Mouse (Mus musculus): ENCODE data around the gene Atg9a.
A peak's percentile ranks its signal among the peaks of the same experiment; 100 is the strongest.
"Not testable (repeated sequence)": the region's sequence is repeated elsewhere in the genome, so short reads cannot be mapped to it uniquely, and the experiment has no call there.

The Atg9a gene

DNA sequence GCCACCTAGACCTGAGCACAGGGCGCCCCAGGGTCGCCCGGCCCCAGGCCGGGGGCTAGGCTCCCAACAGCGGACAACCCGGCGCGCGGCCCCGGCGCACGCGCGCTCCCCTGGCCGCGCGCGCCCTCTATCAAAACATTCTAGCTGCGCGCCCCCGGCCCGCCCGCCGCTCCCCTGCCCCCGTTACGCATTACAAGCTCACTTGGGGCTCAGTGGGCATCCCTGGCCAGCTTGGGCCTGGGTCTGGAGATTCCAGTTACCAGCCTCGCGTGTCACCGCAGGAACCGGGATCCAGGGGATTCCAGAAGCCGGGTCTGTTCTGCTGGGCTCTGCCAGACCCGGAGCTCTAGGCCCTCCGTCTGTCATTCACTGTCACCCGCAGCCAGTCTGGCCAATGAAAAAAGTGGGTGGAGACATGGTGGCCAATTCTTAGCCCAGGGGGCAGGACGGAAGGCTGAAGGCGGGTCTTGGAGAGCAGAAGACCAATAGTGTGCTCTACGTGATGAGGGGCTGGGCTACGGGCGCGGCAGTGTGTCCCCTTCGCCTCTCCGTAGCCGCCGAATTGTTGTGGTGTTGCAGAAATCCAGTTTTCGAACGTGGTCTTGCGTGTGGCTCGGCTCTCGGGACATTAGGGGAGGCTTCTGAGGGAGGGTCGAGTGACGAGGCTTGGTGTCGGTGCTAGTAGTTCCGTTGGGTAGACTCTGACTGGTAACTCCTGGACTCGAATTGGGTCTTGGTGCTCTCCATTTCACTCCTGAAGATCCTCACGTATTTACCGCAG lies at the start of gene Atg9a, which contains the start of gene Ankzf1:
TSS of gene Atg9a (minus strand) at position 575 of the 781 bp plus-strand sequence.
TSS of gene Ankzf1 (plus strand) at position 530 of the 781 bp plus-strand sequence.
- DNase-seq = peak; percentile 90

DNA sequence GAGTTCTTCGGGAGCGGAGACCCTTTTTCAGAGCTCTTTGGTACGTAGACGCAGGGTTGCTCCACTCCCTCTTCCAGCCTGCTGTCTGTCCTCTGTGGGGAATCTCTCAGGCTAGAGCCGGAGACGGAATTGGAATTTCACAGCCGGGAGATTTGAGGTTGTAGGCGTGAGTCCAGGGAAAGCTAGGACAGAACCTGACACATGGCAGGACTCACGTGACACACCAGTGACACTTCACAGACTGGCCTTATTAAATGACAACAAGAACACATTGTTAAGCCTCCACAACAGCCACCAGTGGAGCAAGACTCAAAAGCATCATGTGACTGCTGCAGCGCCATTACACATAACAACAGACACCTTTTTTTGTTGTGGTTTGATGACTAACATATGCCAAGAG lies 47.6 kb upstream of the Atg9a start:
- DNase-seq = no peak

DNA sequence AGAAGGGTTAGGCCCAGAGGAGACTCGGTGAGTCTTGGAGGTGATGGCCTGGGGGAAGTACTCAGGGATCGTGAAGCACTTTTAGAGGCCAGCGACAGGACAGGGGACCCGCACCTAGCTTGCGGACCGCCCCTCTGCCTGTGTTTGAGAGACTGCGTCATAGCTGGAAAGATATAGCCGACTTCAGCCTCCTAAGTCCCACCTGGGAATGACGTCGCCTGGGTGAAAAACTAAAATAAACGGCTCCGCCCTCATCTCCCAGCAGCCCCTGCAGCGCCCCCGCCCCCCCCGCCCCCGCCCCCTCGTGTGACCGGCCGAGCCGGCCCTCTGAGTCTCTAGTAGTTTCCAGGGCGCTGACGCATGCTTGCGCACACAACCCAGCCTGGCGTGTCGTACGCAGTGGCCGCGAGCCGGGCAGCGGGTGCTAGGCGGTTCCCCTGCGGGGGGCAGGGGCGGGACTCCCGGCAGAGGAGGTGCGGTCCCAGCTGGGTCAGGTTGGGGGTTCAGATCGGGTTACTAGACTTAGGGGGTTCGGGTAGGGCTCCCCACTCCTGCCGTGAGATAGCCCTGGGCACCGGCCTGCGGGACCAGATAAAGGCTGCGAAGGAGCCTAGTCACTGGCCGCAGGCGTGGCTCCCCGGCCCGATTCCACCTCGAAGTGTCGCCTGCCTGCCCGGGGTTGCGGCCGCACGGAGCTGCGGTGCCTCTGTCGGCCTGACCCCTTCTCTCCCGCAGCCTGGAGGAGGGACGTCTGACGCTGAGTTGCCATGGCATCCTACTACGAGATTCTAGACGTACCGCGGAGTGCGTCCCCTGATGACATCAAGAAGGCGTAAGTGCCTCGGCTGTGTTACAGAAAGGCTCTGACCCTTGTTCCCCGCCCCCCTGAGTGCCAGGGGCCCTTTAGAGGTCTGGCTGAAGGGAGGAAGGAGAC lies 44.4 kb upstream of the Atg9a start, which contains the start of gene Dnajb2:
TSS of gene Dnajb2 (plus strand) at position 290 of the 934 bp plus-strand sequence.
- peak; percentile 81 for DNase-seq

DNA sequence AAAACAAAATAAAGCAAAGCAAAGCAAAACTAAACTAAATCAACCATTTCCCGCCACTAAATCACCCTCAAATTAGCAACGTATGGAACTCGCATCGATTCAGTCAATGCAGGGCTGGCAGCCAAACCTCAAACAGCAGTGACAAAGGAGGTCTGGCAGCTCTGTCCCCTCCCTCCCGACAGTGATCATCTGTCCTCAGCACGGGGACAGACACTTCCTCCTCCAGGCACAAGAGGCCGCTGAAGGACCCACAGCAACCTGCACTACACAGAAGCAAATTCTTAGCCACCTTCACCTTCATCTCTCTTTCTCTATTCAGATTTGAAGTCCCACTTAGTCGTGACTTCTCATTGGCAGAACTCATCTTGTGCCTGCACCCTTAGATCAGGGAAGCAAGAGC lies 42.6 kb upstream of the Atg9a start:
- no peak for DNase-seq

DNA sequence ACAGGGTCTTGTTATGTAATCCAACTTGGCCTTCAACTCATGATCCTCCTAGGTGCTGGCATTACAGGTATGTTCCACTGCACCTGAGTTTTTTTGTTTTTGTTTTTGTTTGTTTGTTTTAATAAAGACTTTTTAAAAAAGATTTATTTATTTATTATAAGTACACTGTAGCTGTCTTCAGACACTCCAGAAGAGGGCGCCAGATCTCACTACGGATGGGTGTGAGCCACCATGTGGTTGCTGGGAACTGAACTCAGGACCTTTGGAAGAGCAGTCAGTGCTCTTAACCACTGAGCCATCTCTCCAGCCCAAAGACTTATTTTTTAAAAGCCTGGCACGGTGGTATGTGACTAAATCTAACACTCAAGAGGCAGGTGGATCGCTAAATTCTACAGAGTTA lies 40.5 kb upstream of the Atg9a start:
- DNase-seq = not testable (repeated sequence)

DNA sequence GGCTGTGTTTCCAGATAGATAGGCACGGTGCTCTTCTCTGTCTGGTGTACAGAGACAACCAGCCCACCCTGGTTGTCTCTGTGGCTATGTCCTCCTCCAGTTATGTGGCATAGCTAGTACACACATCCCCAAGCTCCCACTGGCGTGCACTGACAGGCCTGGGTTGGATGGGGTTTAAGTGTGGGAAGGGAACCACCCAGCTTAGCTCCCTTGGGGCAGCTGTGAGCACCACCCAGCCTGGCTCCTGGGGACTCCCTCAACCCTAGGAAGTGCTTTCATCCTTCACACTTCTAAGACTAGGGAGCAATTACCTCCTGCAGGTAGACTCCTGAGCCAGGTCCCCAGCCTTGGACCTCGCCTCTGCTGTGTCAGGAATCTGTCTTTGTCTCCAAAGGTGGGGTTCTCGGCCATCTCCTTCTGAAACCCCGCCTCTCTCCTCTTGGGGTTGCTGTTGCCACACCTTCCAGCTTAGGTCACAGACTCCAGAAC lies 39.7 kb upstream of the Atg9a start, which contains the start of gene A630095N17Rik:
TSS of gene A630095N17Rik (minus strand) at position 439 of the 489 bp plus-strand sequence.
- DNase-seq = no peak

DNA sequence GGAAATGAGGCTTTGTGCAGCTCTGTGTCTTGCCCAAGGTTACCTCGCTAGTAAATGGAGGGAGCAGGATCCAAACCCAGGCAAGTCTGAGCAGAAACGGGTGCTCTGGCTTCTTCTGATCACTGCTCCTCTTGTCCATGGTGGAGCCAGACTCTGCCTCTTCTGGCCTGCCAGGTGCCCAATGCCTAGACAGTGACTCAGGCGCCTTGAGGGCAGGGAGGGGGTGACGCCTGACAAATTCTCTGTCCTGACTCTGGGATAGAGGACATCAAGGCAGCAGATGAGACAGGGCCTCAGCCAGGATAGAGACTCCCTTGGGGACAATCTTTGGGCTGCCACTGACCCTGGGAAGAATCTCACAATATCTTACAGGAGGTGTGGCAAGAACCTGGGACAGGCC lies 39.2 kb upstream of the Atg9a start:
- DNase-seq = no peak

DNA sequence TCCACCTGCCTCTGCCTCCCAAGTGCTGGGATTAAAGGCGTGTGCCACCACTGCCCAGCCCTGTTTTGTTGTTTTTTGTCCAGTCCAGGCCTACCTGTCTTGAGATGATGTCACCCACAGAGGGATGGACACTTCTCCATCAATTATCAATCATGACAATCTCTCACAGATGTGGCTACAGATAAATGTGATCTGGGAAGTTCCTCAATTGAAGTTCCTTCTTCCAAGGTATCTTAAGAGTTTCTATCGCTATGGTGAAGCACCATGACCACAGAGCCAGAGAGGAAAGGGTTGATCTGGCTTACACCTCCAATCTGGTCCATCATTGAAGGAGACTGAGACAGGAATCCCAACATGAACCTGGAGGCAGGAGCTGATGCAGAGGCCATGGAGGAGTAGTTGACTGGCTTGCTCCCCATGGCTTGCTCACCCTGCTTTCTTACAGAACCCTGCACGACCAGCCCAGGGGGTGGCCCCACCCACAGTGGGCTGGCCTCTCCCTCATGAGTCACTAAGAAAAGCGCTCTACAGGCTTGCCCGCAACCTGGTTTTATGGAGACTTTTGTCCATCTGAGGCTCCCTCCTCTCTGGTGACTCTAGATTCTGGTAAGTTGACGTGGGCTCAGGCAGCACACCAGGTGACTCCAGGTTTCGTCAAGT lies 38.5 kb upstream of the Atg9a start:
- DNase-seq = no peak

DNA sequence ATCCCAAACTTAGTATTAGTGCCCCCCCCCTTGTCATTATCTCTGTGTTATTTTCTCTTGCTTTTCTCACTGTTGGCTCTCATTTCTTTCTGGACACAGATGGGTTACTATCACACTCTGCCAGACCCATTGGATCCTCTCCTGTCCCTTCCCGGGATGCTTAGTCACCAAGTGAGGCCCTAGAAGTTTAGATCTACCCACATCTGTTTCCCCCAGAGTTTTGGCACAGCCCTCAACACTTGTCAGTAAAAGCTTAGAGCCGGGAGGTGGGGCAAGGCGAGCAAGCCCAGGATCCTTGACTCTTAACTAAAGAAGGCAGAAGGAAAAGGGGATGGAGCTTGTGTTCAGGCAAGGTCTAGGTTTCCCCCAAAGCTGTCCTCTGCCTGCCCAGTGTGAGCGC lies 37.2 kb upstream of the Atg9a start:
- DNase-seq = no peak

DNA sequence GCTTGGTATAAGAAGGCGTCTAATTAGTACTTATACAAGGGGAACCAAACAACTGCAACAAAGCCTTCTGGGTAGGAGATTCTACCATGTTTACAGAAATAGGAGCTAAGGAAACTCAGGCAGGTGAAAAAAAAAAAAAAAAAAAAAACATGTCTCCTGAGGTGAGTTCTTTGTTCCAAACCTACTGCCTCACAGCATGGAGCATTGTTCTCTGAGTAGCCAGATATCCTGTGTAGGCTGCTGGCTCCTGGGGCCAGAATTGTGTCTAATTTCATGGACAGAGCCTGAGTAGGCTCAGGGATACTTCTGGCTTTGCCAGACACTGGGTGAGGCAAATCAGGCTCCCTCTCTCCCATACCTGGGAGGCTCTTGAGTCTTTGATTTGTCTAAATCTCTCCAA lies 35.7 kb upstream of the Atg9a start:
- no peak for DNase-seq

DNA sequence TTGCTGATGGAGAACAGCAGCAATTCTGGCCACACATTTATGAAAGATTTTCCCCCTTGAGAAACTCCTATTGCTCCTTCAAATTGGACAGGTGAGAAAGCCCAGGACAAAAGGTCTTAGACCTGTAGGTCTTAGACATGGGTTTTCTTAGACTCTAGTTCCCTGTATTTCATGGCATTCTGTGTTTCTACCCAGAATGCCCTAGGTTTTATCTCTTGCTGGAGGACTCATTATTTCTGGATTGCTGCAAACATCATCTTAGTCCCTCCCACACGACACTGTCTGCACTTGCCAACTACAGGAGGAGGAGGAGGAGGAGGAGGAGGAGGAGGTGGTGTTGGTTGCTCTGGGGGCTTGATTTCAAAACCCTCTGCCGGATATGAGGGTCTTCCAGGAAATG lies 34.1 kb upstream of the Atg9a start:
- DNase-seq = no peak

DNA sequence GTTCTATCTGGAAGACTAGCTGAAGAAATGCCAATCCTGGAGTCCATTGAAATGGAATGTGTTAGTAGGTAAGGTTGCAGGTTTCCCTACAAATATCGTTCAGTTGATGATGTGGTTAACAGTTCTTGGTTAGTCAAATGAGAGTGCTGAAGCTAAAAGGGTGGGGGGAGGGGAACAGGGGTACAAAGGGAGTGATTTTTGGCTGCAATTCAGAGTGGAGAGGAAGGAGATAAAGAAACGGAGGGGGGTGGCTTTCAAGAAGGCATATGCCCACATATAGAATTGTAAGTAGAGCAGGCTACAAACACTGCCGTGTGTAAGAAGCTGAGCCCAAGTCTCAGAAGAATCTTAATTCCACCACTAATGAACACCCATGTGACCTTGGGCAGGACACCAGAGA lies 33.5 kb upstream of the Atg9a start:
- no peak for DNase-seq

DNA sequence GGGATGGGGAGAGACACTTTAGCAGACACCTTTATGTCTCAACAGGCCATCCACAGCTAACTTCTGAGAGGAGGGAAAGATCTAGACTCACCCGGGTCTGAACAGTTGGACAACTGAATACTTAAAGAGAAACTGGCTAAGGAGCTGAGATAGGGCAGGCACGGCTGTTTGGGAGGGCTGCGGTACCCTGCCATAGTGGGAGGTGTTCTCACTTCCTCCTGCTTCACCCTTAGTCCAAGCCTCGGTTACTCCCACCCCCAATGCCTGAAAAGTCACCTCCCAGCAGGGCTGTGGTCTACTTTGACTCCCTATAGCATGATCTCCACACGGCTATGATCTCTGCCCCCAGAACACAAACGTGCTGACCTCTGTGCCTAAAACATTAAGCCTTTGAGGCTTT lies 31.5 kb upstream of the Atg9a start:
- no peak for DNase-seq

DNA sequence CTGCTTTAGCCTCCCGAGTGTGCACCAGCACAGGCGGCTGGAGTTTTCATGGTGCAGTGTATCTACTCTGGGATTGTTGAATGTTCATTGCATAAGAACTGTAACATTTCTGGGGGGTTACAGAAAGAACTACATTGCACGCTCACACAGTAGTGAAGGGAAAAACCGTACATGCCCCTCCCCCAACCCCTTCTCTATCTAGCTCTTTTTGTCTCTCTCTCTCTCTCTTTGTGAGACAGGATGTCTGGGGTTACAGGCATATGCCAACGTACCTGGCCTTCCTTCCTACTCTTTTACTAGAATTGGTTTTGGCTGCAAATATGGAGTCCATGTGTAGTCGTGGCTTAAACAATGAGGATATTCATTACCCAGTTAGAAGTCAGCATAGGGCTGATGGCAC lies 30.9 kb upstream of the Atg9a start:
- no peak for DNase-seq

DNA sequence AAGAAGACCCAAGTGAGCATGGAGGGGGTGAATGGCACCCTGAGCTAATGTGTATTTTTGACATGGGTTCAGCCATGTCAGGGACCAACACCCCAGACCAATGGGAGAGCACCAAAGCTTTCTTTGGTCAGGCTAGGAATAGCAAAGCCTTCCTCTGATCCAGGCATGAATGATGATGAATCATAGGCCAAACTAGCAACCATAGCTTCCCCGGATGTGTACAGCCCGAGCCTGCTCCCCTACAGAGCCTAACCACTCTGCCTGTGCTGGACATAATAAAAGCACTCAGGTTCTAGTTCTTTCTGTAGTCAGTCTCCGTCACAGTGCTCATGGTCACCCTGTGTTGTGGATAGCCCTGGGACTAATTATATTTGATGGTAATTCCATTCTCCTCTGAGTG lies 29.5 kb upstream of the Atg9a start:
- DNase-seq = no peak

DNA sequence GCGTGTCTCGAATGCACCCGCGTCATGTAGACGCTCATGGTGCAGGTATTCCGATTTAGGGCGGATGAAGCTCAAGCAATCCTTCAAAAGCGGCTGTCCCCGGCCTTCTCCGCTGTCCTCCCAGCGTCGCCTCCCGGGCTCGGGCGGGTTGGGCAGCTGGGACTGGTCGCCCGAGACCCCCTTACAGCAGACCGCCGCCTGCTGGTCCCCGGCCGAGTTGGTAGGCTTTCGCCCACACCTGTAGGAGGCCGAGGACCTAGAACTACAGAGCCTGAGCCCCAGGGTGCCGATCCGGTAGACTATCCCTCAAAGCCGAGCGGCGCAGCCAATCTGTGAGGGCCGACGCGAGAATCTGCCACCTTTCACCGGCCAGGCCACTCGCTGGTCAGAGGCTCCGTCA lies 27.5 kb upstream of the Atg9a start, which contains the start of gene Tuba4a:
TSS of gene Tuba4a (minus strand) at position 335 of the 400 bp plus-strand sequence.
- DNase-seq = peak; percentile 40

DNA sequence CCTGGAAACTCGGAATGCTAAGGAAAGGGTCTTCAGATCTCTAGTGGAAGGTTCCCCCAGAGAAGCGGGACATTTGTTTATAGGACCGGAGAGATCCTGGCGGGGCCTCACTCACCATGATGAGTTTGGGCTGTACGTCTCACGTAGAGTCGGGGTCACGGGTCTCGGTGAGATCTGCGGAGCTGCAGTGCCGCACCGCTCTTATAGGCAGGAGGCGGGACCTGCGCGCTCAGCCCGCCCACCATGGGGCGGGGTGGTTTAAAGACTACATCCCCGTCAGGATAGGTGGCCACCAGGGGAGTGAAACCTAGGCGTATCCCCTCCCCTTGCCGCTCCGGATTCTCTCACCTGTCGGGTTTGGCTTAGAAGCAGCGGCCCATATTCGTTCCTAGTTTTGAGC lies 27.1 kb upstream of the Atg9a start:
- peak; percentile 89 for DNase-seq

DNA sequence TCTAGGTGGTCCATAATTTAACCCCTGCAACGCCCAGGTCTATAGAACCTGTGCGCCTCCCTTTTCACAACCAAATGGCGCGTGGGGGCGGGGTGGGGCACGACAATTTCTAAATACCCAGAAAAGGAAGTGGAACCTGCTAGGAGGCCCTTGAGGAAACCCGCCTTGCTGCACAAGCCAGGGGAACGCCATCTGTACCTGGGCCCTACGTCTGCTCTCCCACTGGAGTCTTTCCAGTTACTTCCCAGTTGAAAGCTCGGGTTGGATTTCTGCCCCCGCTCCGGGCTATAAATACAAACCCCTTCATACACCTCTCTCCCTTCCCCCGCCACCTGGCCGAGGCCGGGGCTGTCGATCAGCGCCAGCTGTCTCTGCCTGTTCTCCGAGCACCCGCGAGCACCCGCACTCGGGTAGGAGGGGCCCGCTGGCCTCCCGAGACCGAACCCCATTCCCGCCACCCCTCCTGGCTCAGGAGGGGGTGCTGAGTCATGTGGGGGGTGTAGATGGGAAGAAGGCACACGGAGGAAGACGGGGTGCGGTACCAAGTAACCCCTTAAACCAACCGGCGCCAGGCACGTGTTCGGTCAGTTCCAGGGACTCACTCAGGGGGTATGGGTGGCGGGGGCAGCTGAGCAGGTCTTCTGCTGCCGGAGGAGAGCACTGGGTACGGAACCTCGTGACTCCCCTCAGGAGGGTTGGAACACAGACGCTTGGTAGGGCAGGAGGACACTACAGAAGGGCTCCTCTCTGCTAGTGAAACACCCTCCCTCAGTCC lies 26.4 kb upstream of the Atg9a start:
- peak; percentile 69 for DNase-seq

DNA sequence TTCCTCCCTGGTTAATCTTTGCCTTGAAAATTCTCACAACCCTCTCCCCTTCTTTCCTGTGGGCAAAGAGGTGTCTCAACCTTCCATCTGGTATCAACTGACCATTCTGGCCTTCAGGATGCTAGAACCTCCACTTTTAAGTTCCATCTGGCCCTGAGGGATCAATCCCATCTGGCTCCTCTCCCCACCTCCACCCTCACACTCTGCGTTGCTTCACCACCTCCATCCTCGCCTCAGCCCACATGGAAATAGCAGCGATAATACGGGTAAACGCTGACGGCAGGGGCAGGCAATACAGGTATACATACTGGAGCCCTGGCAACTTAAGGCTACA lies 25.9 kb upstream of the Atg9a start:
- no peak for DNase-seq

DNA sequence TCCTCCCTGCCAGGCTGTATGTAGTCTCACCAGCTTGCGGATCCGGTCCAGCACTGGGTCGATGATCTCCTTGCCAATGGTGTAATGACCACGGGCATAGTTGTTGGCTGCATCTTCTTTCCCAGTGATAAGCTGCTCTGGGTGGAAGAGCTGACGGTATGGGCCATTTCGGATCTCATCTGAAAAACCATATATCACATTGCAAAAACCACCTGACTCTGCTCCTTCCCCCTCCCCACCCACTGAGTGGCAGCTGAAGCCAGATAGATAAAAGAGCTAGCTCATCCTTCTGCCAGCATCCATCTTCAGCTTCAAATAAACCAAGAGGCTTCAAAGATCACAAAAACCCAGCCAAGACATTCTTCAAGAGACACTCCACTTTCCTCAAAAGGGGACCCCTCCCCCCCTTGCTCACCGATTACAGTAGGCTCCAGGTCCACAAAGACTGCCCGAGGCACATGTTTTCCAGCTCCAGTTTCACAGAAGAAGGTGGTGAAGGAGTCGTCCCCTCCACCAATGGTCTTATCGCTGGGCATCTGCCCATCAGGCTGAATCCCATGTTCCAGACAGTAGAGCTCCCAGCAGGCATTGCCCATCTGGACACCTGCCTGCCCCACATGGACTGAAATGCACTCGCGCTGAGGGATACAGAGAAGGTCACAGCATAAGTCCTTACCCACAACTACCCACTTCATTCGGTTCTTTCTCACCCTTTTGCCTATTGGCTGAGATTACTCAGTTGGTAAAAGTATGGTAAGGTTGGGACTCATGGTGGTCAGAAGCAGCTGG lies 25.0 kb upstream of the Atg9a start:
- DNase-seq = no peak

DNA sequence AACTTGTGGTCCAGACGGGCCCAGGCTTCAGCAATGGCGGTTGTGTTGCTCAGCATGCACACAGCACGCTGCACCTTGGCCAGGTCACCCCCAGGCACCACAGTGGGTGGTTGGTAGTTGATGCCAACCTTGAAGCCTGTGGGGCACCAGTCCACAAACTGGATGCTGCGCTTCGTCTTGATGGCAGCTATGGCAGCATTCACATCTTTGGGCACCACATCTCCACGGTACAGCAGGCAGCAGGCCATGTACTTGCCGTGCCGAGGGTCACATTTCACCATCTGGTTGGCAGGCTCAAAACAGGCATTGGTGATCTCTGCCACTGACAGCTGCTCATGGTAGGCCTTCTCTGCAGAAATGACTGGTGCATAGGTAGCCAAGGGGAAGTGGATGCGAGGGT lies 23.8 kb upstream of the Atg9a start:
- DNase-seq = no peak

Data from right cerebral cortex, postnatal 14 days (tissue).